8 mouse cellular contexts compared by ENCODE assay signal in genomic region chr11:32498757-32499535, GRCm38 (mm10). TPM values are rescaled to one million over a fixed set of nuclear protein-coding genes. Genes with fewer than 3 reads are reported as not detected.
DNase-seq lines count a peak whose midpoint lies in the region; ATAC-seq lines count a peak whose summit lies in the region.

No protein-coding gene starts in this region.

- intact Hi-C loops in heart, postnatal 14 days (cut with DNase I): no loop called here
- intact Hi-C loops in heart, postnatal 25 days (cut with DNase I): no loop called here

- peak; percentile 52 to 55 for DNase-seq in heart, postnatal 14 days
- no peak for DNase-seq in heart, postnatal 25 days (ENCODE audit: low spot score)
- DNase-seq in adrenal gland, adult 18-20 months (ENCODE audit: low spot score in 2 of 2): peak; percentile 25 to 36
- DNase-seq in cerebellum, postnatal 10 days: peak; percentile 77 to 79
- peak; percentile 30 to 49 for DNase-seq in layer of hippocampus, postnatal 10 days (ENCODE audit: low spot score in 2 of 2)
- DNase-seq in right cerebral cortex, postnatal 36 days (ENCODE audit: low spot score in 2 of 2): peak; percentile 55 to 60

- no peak for ATAC-seq in CD4-positive, CD25-positive, alpha-beta regulatory T cell, adult 4 months
- ATAC-seq in monocyte, adult 5-6 weeks (replicated peaks; ENCODE audit: insufficient number of reproducible peaks, low FRiP score, low TSS enrichment, poor library complexity, severe bottlenecking): no peak

RNA-seq across cellular contexts. Expression of gene Efcab9, which starts 32.9 kb away (rescaled TPM):
- under 1 TPM; 0.57 to 0.68 TPM for total RNA-seq in heart, postnatal 14 days (2021)
- under 1 TPM in 1 of 2 experiments, not detected in 1; 0.61 TPM for total RNA-seq in heart, postnatal 25 days (2021)
- 1 to 10 TPM; 1.0 to 1.6 TPM for total RNA-seq in adrenal gland, adult 18-20 months (2021)
- 1 to 10 TPM in 1 of 2 experiments, under 1 TPM in 1; 0.89 to 1.2 TPM for total RNA-seq in layer of hippocampus, postnatal 10 days (2021)
- 1 to 10 TPM in 1 of 2 experiments, under 1 TPM in 1; 0.87 to 1.1 TPM for polyA plus RNA-seq in CD4-positive, CD25-positive, alpha-beta regulatory T cell, adult 4 months (2017; shearing (Covaris generic))
- 9.8 to 11.3 TPM (median 10.5 TPM) in 3 replicates for total RNA-seq in monocyte, adult 5-6 weeks (2017)

RNA-seq across cellular contexts. Expression of gene Stk10, which starts 34.2 kb away (rescaled TPM):
- total RNA-seq in heart, postnatal 14 days (2021): 10 to 100 TPM; 14.3 to 14.5 TPM
- 10 to 100 TPM in 1 of 2 experiments, 1 to 10 TPM in 1; 9.8 to 11.0 TPM for total RNA-seq in heart, postnatal 25 days (2021)
- 10 to 100 TPM in 1 of 2 experiments, 1 to 10 TPM in 1; 9.8 to 13.3 TPM for total RNA-seq in adrenal gland, adult 18-20 months (2021)
- total RNA-seq in layer of hippocampus, postnatal 10 days (2021): 1 to 10 TPM; 6.3 to 9.4 TPM
- 100 to 1,000 TPM in 1 of 2 experiments, 10 to 100 TPM in 1; 84.0 to 217 TPM for polyA plus RNA-seq in CD4-positive, CD25-positive, alpha-beta regulatory T cell, adult 4 months (2017; shearing (Covaris generic))
- total RNA-seq in monocyte, adult 5-6 weeks (2017): 432 to 527 TPM (median 505 TPM) in 3 replicates

RNA-seq across cellular contexts. Expression of gene Ubtd2, which starts 43.8 kb away (rescaled TPM):
- total RNA-seq in heart, postnatal 14 days (2021): 10 to 100 TPM; 10.9 to 11.8 TPM
- total RNA-seq in heart, postnatal 25 days (2021): 1 to 10 TPM; 6.3 to 8.9 TPM
- 10 to 100 TPM; 13.4 TPM for total RNA-seq in adrenal gland, adult 18-20 months (2021)
- total RNA-seq in layer of hippocampus, postnatal 10 days (2021): 10 to 100 TPM; 45.3 to 45.5 TPM
- 1 to 10 TPM; 1.8 to 4.9 TPM for polyA plus RNA-seq in CD4-positive, CD25-positive, alpha-beta regulatory T cell, adult 4 months (2017; shearing (Covaris generic))
- total RNA-seq in monocyte, adult 5-6 weeks (2017): 1.4 to 4.3 TPM (median 2.6 TPM) in 3 replicates

Comparison
In these comparisons a context has a peak if more than half of its experiments do, and no peak if none do; other contexts are left out.
1. RNA of gene Stk10, which starts 34.2 kb away (total RNA-seq): 432 to 527 TPM in monocyte, adult 5-6 weeks; 14.3 to 14.5 TPM in heart, postnatal 14 days, 9.8 to 13.3 TPM in adrenal gland, adult 18-20 months, 9.8 to 11.0 TPM in heart, postnatal 25 days and 6.3 to 9.4 TPM in layer of hippocampus, postnatal 10 days; every median in the first group is over 10 times any median in the second.